Mouse (Mus musculus): ENCODE measurements around the gene Gm20388. TPM values are rescaled to one million over a fixed set of nuclear protein-coding genes. Genes with fewer than 3 reads are reported as not detected.

The Gm20388 gene
- polyA plus RNA-seq, 1 experiment from 2014 or later: not detected

GRCm38 (mm10) chr8:123122059-123122458, 3211.4 kb downstream of the Gm20388 start:
- H3K9ac ChIP-seq (ENCODE audit: low read depth, low read length): no peak overlapping the region
- H3K4me1 ChIP-seq (replicated peaks; ENCODE audit: control insufficient read depth, insufficient read depth, low read length): no peaks in the 10 kb centered on the region
- ATAC-seq: no peak
- H3K4me2 ChIP-seq (replicated peaks; ENCODE audit: low read depth): no peak overlapping the region
- TF ChIP-seq CTCF (IDR thresholded peaks at IDR 0.05; ENCODE audit: low read depth): no peak
- no peak overlapping the region for H3K4me3 ChIP-seq (ENCODE audit: low read depth, low read length)
- H3K27ac ChIP-seq (ENCODE audit: low read depth, low read length): no peak overlapping the region
- WGBS: 57% methylated on average over 9 of the region's 9 CpGs
- H3K27me3 ChIP-seq (replicated peaks; ENCODE audit: control insufficient read depth, insufficient read depth, low read length): peaks cover 42% of the 10 kb centered on the region
- no peaks in the 10 kb centered on the region for H3K36me3 ChIP-seq (ENCODE audit: control insufficient read depth, insufficient read depth)
- H3K9me3 ChIP-seq (ENCODE audit: control insufficient read depth): no peaks in the 10 kb centered on the region

DNA sequence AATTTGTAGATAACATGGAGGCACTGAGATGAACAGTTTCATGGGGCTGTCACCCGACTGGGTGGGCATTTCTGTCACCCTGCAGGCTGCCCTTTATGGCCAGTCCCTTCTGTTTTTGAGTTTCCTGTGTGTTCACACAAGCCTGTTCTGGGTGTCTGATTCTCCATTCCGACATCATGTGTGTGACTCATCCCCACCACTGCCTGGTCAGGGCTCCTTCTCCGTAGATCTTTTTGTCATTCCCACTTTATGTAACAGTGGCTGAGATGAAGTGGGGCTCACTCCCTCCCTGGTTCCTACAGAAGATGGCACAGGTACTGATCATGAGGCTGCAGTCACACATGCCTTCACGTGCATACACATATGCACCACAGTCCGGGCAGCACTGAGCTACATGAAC, 3212.0 kb downstream of the Gm20388 start:
- Histone ChIP-seq H3K9me3 (ENCODE audit: control insufficient read depth) (no peaks in the 10 kb centered on the region), H3K27ac (ENCODE audit: low read depth, low read length) (no peak overlapping the region), H3K9ac (ENCODE audit: low read depth, low read length) (no peak overlapping the region), H3K4me3 (ENCODE audit: low read depth, low read length) (no peak overlapping the region), H3K36me3 (ENCODE audit: control insufficient read depth, insufficient read depth) (no peaks in the 10 kb centered on the region), H3K4me2 (replicated peaks; ENCODE audit: low read depth) (no peak overlapping the region), H3K4me1 (replicated peaks; ENCODE audit: control insufficient read depth, insufficient read depth, low read length) (no peaks in the 10 kb centered on the region), H3K27me3 (replicated peaks; ENCODE audit: control insufficient read depth, insufficient read depth, low read length) (peaks cover 36% of the 10 kb centered on the region; the same call in 1 of the 2 replicates)
- ATAC-seq: no peak
- no peak for TF ChIP-seq CTCF (IDR thresholded peaks at IDR 0.05; ENCODE audit: low read depth)
- WGBS: 77% methylated on average over 5 of the region's 5 CpGs

DNA sequence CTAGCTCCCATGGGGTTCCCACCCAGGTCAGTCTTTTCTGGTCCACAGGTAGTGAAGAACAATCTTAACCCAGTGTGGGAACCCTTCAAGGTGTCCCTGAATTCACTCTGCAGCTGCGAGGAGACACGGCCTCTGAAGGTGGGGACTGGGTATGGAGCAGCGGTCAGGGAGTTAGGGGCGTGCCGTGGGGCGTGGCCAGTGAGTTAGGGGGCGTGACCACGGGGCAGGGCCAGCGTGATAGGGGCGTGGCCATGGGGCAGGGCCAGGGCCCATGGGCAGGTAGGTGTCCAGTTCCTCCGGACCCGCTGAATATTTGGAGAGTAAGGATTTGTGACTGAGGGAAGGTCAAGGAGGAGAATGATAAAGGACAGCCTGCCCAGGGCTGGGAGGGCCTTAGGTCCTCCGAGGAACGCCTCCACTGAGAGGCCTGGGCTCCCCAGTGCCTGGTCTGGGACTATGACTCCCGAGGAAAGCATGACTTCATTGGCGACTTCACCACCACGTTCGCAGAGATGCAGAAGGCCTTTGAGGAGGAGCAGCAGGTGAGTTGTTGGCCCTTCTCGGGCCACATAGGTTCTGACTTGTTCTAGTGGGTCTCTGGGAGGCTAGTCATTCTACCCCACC, 3215.7 kb downstream of the Gm20388 start:
- Histone ChIP-seq H3K4me2 (replicated peaks; ENCODE audit: low read depth) (peak overlapping the region; percentile 57), H3K4me1 (replicated peaks; ENCODE audit: control insufficient read depth, insufficient read depth, low read length) (no peaks in the 10 kb centered on the region), H3K4me3 (ENCODE audit: low read depth, low read length) (peak overlapping the region; percentile 23), H3K9me3 (ENCODE audit: control insufficient read depth) (no peaks in the 10 kb centered on the region), H3K36me3 (ENCODE audit: control insufficient read depth, insufficient read depth) (no peaks in the 10 kb centered on the region), H3K27me3 (replicated peaks; ENCODE audit: control insufficient read depth, insufficient read depth, low read length) (0 out of 2 replicates have a peak, but pooled peaks cover 18% of the 10 kb centered on the region), H3K9ac (ENCODE audit: low read depth, low read length) (no peak overlapping the region), H3K27ac (ENCODE audit: low read depth, low read length) (no peak overlapping the region)
- ATAC-seq: peak; percentile 72
- no peak for TF ChIP-seq CTCF (IDR thresholded peaks at IDR 0.05; ENCODE audit: low read depth)
- WGBS: 6% methylated on average over 19 of the region's 19 CpGs

- no peak overlapping the region for H3K4me2 ChIP-seq (replicated peaks; ENCODE audit: low read depth)
- no peak overlapping the region for H3K9ac ChIP-seq (ENCODE audit: low read depth, low read length)
- 55% methylated on average over 9 of the region's 9 CpGs for WGBS
- 0 out of 2 replicates have a peak, but pooled peaks cover 5% of the 10 kb centered on the region for H3K27me3 ChIP-seq (replicated peaks; ENCODE audit: control insufficient read depth, insufficient read depth, low read length)
- H3K4me3 ChIP-seq (ENCODE audit: low read depth, low read length): no peak overlapping the region
- no peaks in the 10 kb centered on the region for H3K9me3 ChIP-seq (ENCODE audit: control insufficient read depth)
- H3K27ac ChIP-seq (ENCODE audit: low read depth, low read length): no peak overlapping the region
- no peak for ATAC-seq
- no peaks in the 10 kb centered on the region for H3K4me1 ChIP-seq (replicated peaks; ENCODE audit: control insufficient read depth, insufficient read depth, low read length)
- no peak for TF ChIP-seq CTCF (IDR thresholded peaks at IDR 0.05; ENCODE audit: low read depth)
- no peaks in the 10 kb centered on the region for H3K36me3 ChIP-seq (ENCODE audit: control insufficient read depth, insufficient read depth)
Measured at GRCm38 (mm10) chr8:123131041-123131440, 3220.4 kb downstream of the Gm20388 start.

DNA sequence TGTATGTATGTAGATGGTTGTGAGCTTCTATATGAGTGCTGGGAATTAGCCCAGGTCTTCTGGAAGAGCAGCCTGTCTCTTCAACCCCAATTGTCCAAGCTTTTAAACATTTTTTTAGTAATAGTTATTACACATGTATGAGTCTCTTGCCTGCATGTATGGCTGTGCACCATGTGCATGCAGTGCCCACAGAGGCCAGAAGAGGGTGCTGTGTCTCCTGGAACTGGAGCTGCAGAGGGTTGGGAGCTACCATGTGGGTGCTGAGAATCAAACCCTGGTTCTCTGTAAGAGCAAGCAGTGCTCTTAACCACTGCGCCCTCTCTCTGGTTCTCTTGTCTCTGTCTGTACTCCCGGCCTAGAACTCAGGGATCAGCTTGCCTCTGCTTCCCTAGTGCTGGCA, 3222.3 kb downstream of the Gm20388 start:
- ATAC-seq: no peak
- 98% methylated on average over 2 of the region's 2 CpGs for WGBS

GRCm38 (mm10) chr8:123134149-123134713, 3223.6 kb downstream of the Gm20388 start:
- no peaks in the 10 kb centered on the region for H3K4me1 ChIP-seq (replicated peaks; ENCODE audit: control insufficient read depth, insufficient read depth, low read length)
- H3K36me3 ChIP-seq (ENCODE audit: control insufficient read depth, insufficient read depth): no peaks in the 10 kb centered on the region
- H3K9ac ChIP-seq (ENCODE audit: low read depth, low read length): no peak overlapping the region
- TF ChIP-seq CTCF (IDR thresholded peaks at IDR 0.05; ENCODE audit: low read depth): no peak
- H3K27ac ChIP-seq (ENCODE audit: low read depth, low read length): no peak overlapping the region
- no peak overlapping the region for H3K4me2 ChIP-seq (replicated peaks; ENCODE audit: low read depth)
- H3K27me3 ChIP-seq (replicated peaks; ENCODE audit: control insufficient read depth, insufficient read depth, low read length): no peaks in the 10 kb centered on the region
- no peak for ATAC-seq
- no peak overlapping the region for H3K4me3 ChIP-seq (ENCODE audit: low read depth, low read length)
- H3K9me3 ChIP-seq (ENCODE audit: control insufficient read depth): no peaks in the 10 kb centered on the region
- 87% methylated on average over 11 of the region's 11 CpGs for WGBS

More for the DNA sequence above, 3222.3 kb downstream of the Gm20388 start:
- no peak overlapping the region for H3K4me2 ChIP-seq (replicated peaks; ENCODE audit: low read depth)
- no peaks in the 10 kb centered on the region for H3K4me1 ChIP-seq (replicated peaks; ENCODE audit: control insufficient read depth, insufficient read depth, low read length)
- H3K36me3 ChIP-seq (ENCODE audit: control insufficient read depth, insufficient read depth): no peaks in the 10 kb centered on the region
- no peaks in the 10 kb centered on the region for H3K9me3 ChIP-seq (ENCODE audit: control insufficient read depth)
- TF ChIP-seq CTCF (IDR thresholded peaks at IDR 0.05; ENCODE audit: low read depth): peak; percentile 37; the same call in 1 of the 2 replicates
- H3K4me3 ChIP-seq (ENCODE audit: low read depth, low read length): no peak overlapping the region
- H3K9ac ChIP-seq (ENCODE audit: low read depth, low read length): no peak overlapping the region
- H3K27me3 ChIP-seq (replicated peaks; ENCODE audit: control insufficient read depth, insufficient read depth, low read length): no peaks in the 10 kb centered on the region
- no peak overlapping the region for H3K27ac ChIP-seq (ENCODE audit: low read depth, low read length)
